Mouse (Mus musculus) kidney, adult 8-10 months (tissue): Measurements from ENCODE around the gene Rhoa.
"Not testable (repeated sequence)": the region's sequence is repeated elsewhere in the genome, so short reads cannot be mapped to it uniquely, and the experiment has no call there.

ENCODE experiments used
- DNase-seq, 2 experiments: peaks; one replicate each; pipeline ENCODE4 v3.0.0; 2022

Rhoa gene

DNA sequence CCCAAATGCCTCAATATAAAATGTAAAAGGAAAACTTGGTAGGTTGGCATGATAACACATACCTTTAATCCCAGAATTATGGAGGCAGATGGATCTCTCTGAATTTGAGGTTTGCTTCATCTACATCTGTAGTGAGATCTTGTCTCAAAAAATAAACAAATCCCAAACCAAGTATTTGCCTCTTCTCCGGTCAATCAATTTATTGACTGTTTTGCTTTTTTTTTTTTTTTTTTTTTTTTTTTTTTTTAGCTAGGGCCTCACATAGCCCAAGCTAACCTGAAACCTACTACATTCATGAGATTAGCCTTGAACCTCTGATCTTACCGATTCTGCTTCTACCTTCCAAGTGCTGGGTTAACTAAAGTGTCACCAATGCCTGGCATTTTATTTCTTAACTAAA lies 16.6 kb upstream of the Rhoa start:
- no peak for DNase-seq

- DNase-seq: peak; percentile 95 to 96
Measured at GRCm38 (mm10) chr9:108290016-108290750, 15.7 kb upstream of the Rhoa start, which contains the start of gene Nicn1. Gene Nicn1, plus strand, starts transcription at chr9:108290429.

DNA sequence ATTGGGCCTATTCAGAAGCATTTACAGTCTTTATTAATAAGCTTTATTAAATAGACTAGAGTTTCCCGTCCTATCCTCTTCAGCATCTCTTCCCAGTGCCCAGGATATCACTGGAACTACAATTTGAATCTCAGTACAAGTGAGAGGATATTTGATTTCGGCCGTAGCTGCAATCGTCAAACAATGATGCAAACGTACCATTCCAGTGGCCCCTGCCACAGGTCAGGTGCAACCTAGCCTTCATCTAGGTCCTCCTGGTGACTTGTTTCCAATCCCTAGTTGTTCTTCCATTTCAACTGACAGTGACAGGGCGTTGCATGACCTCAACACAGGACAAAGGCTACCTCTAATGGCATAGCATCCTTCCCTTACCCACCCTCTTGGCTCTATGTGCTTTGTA lies 15.2 kb upstream of the Rhoa start:
- no peak for DNase-seq

DNA sequence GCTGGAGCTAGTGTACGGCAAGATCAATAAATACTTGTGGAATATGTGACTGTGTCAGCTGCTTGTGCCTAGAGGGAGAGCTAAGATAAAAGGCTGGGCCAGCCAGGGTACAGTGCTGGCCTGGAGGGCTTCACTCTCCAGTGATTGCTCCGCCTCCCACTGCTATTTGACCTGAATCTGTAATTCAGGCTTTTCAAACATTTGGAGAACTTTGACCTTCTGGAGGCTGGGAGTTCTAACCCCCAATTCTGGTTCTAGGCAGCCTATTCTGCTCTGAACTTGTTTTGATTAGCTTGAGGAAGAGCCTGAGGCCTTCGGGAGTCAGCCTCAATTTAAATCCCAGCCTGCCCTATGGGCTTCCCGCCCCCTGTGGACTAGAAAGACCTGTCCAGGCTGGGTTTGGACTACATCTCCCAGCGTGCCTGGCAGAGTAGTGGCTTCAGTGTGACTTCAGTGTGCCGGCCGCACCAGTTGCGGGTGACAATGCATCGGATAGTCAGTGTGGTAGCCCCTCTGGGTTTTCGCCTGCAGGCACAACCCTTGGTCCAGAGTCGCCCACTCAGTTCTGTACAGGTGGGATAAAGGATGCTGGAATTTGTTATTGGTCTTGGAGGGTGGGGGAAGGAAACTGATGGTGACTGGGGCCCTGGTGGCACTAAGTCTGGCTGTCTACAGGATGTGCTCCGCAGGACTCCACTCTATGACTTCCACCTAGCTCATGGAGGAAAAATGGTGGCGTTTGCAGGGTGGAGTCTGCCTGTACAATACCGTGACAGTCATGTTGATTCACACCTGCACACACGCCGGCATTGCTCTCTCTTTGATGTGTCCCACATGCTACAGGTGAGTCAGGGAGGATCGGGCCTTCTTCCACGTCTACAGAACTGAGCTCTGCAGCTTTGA lies 9.2 kb upstream of the Rhoa start, which contains the start of gene Amt:
TSS of gene Amt (plus strand) at position 401 of the 903 bp plus-strand sequence.
- peak; percentile 86 to 95 for DNase-seq

GRCm38 (mm10) chr9:108301853-108302252 lies 4.1 kb upstream of the Rhoa start:
- DNase-seq: no peak

DNA sequence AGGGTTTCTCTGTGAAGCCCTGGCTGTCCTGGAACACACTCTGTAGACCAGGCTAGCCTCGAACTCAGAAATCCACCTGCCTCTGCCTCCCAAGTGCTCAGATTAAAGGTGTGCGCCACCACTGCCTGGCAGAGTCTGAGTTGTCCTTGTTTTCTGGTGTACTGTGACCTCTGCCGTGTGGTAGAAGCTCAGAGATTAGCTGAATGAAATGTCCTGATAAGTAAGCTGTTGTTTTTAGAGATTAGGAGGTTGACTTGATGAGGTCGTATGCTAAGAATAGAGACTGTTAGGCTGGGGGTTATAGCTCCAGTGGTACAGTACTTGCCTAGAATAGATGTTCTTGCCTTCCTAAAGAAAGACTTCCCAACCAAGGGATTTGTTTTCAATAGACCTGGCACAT lies 1.2 kb upstream of the Rhoa start:
- DNase-seq: no peak

- no peak for DNase-seq
Measured at GRCm38 (mm10) chr9:108305170-108305569, 759 bp upstream of the Rhoa start.

- DNase-seq: peak; percentile 62 to 66
Measured at GRCm38 (mm10) chr9:108306571-108306980, 647 bp downstream of the Rhoa start.

GRCm38 (mm10) chr9:108307021-108307807 lies 1.3 kb downstream of the Rhoa start:
- DNase-seq: no peak

DNA sequence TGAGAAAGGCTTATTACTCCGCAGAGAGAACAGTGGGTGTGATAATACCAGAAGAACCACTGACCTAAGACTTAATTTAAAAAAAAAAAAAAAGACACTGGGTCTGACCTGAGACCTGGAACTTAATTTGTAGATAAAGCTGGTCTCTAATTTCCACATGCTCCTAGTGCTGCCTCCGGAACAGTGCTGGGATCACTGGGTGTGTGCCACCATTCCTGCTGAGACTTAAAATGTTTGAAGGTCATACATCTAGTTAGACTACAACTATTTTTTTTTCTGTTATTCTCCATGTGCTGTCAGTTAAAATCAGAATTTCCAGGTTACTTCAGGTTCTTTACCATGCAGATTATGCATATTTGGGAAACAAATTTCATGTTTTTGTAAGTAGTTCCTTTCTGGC lies 2.2 kb downstream of the Rhoa start:
- no peak for DNase-seq

DNA sequence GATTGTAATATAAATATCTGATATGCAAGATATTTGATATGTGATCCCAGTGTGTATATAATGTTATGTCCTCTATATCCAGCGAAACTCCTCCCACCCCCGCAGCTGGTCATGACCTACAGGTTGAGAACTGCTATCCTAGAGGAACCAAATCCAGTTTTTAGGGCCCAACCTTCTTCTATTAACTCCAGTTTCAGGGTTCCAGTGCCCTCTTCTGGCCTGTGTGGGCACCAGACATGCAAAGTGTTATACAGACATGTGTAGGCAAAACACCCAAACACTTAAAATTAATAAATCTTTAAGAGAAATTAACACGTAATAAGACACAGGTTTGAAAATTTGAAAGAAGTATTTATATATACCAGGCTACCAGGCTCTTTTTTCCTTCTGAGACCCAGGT lies 11.6 kb downstream of the Rhoa start:
- no peak for DNase-seq

DNA sequence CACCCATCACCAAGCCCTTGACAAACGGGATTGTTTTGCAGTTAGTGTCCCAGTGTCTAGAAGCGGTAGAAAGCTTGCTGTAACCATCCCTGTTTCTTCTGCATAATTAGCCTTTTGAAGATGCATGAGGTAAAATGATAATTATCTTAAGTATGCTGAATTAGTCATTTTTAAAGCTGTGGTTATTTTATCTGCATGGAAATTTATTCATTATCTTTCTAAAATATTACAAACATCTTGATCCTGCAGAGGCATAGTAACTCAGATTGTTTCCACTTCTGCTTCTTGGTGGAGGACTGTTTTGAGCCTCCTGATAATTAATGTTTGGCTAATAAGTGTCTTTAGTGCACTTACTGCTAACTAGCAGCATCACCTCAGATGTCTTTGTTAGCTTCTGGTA lies 12.5 kb downstream of the Rhoa start:
- DNase-seq: no peak

GRCm38 (mm10) chr9:108322054-108322453 lies 16.1 kb downstream of the Rhoa start:
- not testable (repeated sequence) for DNase-seq

- DNase-seq: no peak
Measured at GRCm38 (mm10) chr9:108324784-108325183, 18.9 kb downstream of the Rhoa start.

DNA sequence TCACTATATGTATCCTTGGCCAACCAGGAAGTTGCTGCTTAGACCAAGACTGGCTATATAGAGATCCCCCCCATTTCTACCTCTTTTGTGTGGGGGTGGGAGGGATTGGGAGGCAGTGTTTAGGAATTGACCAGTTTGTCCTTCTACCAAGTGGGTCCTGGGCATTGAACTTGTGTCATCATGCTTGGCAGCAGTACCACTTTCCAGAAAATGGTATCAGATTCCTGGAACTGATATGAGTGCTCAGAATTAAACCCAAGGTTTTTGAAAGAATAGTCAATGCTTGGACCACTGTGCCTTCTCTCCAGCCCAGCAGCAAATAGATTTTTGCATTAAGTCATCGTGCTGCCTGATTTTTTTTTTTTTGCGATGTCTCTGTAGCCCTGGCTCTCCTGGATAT lies 19.9 kb downstream of the Rhoa start:
- no peak for DNase-seq

GRCm38 (mm10) chr9:108337848-108338550 lies 32.1 kb downstream of the Rhoa start:
- DNase-seq: no peak

DNA sequence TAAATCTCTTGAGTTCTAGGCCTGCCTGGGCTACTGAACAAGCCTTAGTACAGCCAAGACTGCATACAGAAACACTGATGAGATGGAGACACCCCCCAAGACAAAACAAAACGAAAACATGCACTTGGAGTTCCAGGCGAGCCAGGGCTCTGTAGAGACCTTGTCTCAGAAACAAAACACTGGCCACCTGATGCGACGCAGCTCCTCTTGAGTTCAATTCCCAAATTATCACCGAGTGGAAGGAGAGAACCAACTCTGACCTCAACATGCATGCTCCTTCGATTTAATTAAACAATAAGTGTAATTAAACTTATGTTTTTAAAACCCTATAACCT lies 32.6 kb downstream of the Rhoa start:
- peak in 1 of 2 experiments; percentile 14 for DNase-seq

DNA sequence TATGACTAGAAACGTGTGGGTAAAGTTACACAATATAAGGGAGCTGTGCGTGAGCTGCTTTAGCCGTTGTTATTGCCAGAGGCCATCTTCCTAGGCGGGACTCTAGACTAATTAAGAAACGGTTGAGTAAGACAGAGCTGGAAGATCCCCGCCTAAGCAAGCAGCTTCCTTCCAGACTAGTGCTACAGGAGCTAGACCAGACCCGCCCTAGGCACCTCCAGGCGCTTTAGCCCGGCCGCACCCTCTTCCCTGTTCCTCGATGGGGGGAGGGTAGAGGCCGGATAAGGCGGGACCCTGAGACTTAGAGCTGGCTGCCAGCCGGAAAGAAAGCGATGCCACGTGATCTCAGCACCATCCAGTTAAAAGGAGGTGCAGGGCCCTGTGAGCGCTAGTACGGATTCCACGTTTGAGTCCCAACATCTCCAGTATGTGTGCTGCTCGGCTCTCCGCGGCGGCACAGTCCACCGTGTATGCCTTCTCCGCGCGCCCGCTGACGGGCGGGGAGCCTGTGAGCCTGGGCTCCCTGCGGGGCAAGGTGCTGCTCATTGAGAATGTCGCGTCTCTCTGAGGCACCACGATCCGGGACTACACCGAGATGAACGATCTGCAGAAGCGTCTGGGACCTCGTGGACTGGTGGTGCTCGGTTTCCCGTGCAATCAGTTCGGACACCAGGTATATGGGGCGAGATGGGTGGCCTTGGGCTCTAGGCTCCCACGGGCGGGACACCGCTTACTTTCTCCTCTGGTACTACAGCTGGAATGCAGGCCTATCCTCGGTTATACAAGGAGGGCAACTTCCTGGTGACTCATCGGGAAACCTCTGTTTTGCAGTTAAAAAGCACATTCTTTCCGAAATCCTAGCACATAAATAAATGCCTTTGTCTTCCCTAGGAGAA lies 33.2 kb downstream of the Rhoa start, which contains the start of gene Gpx1:
TSS of gene Gpx1 (plus strand) at position 18 of the 896 bp plus-strand sequence.
- peak; percentile 96 to 97 for DNase-seq

GRCm38 (mm10) chr9:108339886-108340257 lies 33.9 kb downstream of the Rhoa start:
- peak in 1 of 2 experiments; percentile 30 for DNase-seq

- DNase-seq: peak in 1 of 2 experiments; percentile 33
Measured at GRCm38 (mm10) chr9:108340258-108341138, 34.6 kb downstream of the Rhoa start.
